Mouse (Mus musculus) embryonic facial prominence, embryonic 15.5 days (tissue): Measurements from ENCODE around the gene Ren1. TPM values are rescaled to one million over a fixed set of nuclear protein-coding genes. Genes with fewer than 3 reads are reported as not detected.

Source experiments
- ATAC-seq: fragments of 200-750 bp; cut with Nextera tagmentation; 2 replicates; pipeline ENCODE4 v1.8.0; 2017; ENCODE audit warnings: low read depth, moderate TSS enrichment; ENCODE audit not compliant: insufficient number of reproducible peaks, low FRiP score, low TSS enrichment
- H3K27ac ChIP-seq: fragments of 300-500 bp; sonication (generic); replicated peaks from 2 replicates; pipeline ENCODE4 v1.5.1; 2015; ENCODE audit warnings: mild to moderate bottlenecking, inconsistent platforms
- H3K27me3 ChIP-seq: fragments of 300-500 bp; sonication (generic); 2 replicates; pipeline ENCODE4 v1.6.1; 2015; ENCODE audit warnings: inconsistent platforms
- H3K36me3 ChIP-seq: fragments of 300-500 bp; sonication (generic); 2 replicates; pipeline ENCODE4 v1.6.1; 2015; ENCODE audit warnings: mild to moderate bottlenecking, inconsistent platforms
- H3K4me1 ChIP-seq: fragments of 300-500 bp; sonication (generic); 2 replicates; pipeline ENCODE4 v1.6.1; 2015; ENCODE audit warnings: inconsistent platforms
- H3K4me2 ChIP-seq: fragments of 300-500 bp; sonication (generic); replicated peaks from 2 replicates; pipeline ENCODE4 v1.6.1; 2015; ENCODE audit warnings: mild to moderate bottlenecking, inconsistent platforms
- H3K4me3 ChIP-seq: fragments of 300-500 bp; sonication (generic); replicated peaks from 2 replicates; pipeline ENCODE4 v1.5.1; 2015; ENCODE audit warnings: mild to moderate bottlenecking, inconsistent platforms
- H3K9ac ChIP-seq: fragments of 300-500 bp; sonication (generic); 2 replicates; pipeline ENCODE4 v1.6.1; 2015; ENCODE audit warnings: inconsistent platforms
- H3K9me3 ChIP-seq: fragments of 300-500 bp; sonication (generic); replicated peaks from 2 replicates; pipeline ENCODE4 v1.6.1; 2016; ENCODE audit warnings: inconsistent platforms
- WGBS: fragments of 180-500 bp; shearing (Covaris S2); methylation state at CpG from one replicate; pipeline ENCODE4 v1.1.7; 2015; 5-methylcytosine and 5-hydroxymethylcytosine counted together
- polyA plus RNA-seq: library from polyadenylated mRNA; unstranded; fragments of >200 nt; fragmentation: Nextera tagmentation; extraction: Ambion mirVana; gene quantifications from 2 replicates; pipeline ENCODE4 v1.2.1, GENCODE M21; 2015

The Ren1 gene
- polyA plus RNA-seq, 1 experiment from 2014 or later, result 0.16 TPM

- ATAC-seq, result no peak
- no peak overlapping the region for H3K4me2 ChIP-seq
- 87% methylated on average over 5 of the region's 5 CpGs for WGBS
These were observed 27.2 kb downstream of the Ren1 start for GRCm38 (mm10) chr1:133377547-133377946.

GRCm38 (mm10) chr1:133379254-133379985 lies 29.1 kb downstream of the Ren1 start:
- Histone ChIP-seq H3K4me2 (no peak overlapping the region), H3K9me3 (no peaks in the 10 kb centered on the region), H3K36me3 (no peaks in the 10 kb centered on the region), H3K9ac (no peak overlapping the region), H3K27me3 (no peaks in the 10 kb centered on the region), H3K27ac (0 out of 2 replicates have a peak overlapping the region, but pooled peaks have one; percentile 11), H3K4me3 (no peak overlapping the region), H3K4me1 (no peaks in the 10 kb centered on the region)
- no peak for ATAC-seq
- WGBS, result 61% methylated on average over 10 of the region's 10 CpGs

More at GRCm38 (mm10) chr1:133377547-133377946, 27.2 kb downstream of the Ren1 start:
- H3K4me1 ChIP-seq, result no peaks in the 10 kb centered on the region
- no peaks in the 10 kb centered on the region for H3K36me3 ChIP-seq
- H3K9me3 ChIP-seq, result no peaks in the 10 kb centered on the region
- H3K9ac ChIP-seq, result no peak overlapping the region
- H3K27ac ChIP-seq, result no peak overlapping the region
- H3K27me3 ChIP-seq, result no peaks in the 10 kb centered on the region
- no peak overlapping the region for H3K4me3 ChIP-seq

- H3K4me3 ChIP-seq, result no peak overlapping the region
- H3K4me2 ChIP-seq, result no peak overlapping the region
- WGBS, result 73% methylated on average over 3 of the region's 3 CpGs
- H3K36me3 ChIP-seq, result no peaks in the 10 kb centered on the region
- no peak overlapping the region for H3K9ac ChIP-seq
- H3K27me3 ChIP-seq, result no peaks in the 10 kb centered on the region
- no peaks in the 10 kb centered on the region for H3K4me1 ChIP-seq
- H3K9me3 ChIP-seq, result no peaks in the 10 kb centered on the region
- ATAC-seq, result no peak
- H3K27ac ChIP-seq, result 0 out of 2 replicates have a peak overlapping the region, but pooled peaks have one; percentile 11
These were observed 29.6 kb downstream of the Ren1 start for GRCm38 (mm10) chr1:133379986-133380320.

- no peak for ATAC-seq
- no peak overlapping the region for H3K9ac ChIP-seq
- no peaks in the 10 kb centered on the region for H3K27me3 ChIP-seq
- H3K4me1 ChIP-seq, result 0 out of 2 replicates have a peak, but pooled peaks cover 2% of the 10 kb centered on the region
- no peaks in the 10 kb centered on the region for H3K36me3 ChIP-seq
- H3K27ac ChIP-seq, result 0 out of 2 replicates have a peak overlapping the region, but pooled peaks have one; percentile 11
- H3K4me3 ChIP-seq, result no peak overlapping the region
- no peaks in the 10 kb centered on the region for H3K9me3 ChIP-seq
- 66% methylated on average over 14 of the region's 14 CpGs for WGBS
- H3K4me2 ChIP-seq, result no peak overlapping the region
These were observed 30.2 kb downstream of the Ren1 start for GRCm38 (mm10) chr1:133380347-133381065.

GRCm38 (mm10) chr1:133382008-133382407 lies 31.7 kb downstream of the Ren1 start:
- no peak for ATAC-seq
- no peak overlapping the region for H3K27ac ChIP-seq
- 0 out of 2 replicates have a peak, but pooled peaks cover 9% of the 10 kb centered on the region for H3K4me1 ChIP-seq
- H3K4me3 ChIP-seq, result no peak overlapping the region
- H3K4me2 ChIP-seq, result no peak overlapping the region
- no peaks in the 10 kb centered on the region for H3K27me3 ChIP-seq
- WGBS, result 6% methylated on average over 9 of the region's 9 CpGs
- no peak overlapping the region for H3K9ac ChIP-seq
- H3K36me3 ChIP-seq, result no peaks in the 10 kb centered on the region
- no peaks in the 10 kb centered on the region for H3K9me3 ChIP-seq

- Histone ChIP-seq H3K4me2 (no peak overlapping the region), H3K27ac (no peak overlapping the region), H3K9me3 (no peaks in the 10 kb centered on the region), H3K4me1 (0 out of 2 replicates have a peak, but pooled peaks cover 9% of the 10 kb centered on the region), H3K27me3 (no peaks in the 10 kb centered on the region), H3K4me3 (no peak overlapping the region), H3K9ac (no peak overlapping the region), H3K36me3 (no peaks in the 10 kb centered on the region)
- no peak for ATAC-seq
- WGBS, result 52% methylated on average over 12 of the region's 12 CpGs
These were observed 32.3 kb downstream of the Ren1 start for GRCm38 (mm10) chr1:133382552-133383155.

- no peak overlapping the region for H3K9ac ChIP-seq
- H3K27ac ChIP-seq, result no peak overlapping the region
- H3K4me1 ChIP-seq, result 0 out of 2 replicates have a peak, but pooled peaks cover 9% of the 10 kb centered on the region
- H3K9me3 ChIP-seq, result no peaks in the 10 kb centered on the region
- no peaks in the 10 kb centered on the region for H3K36me3 ChIP-seq
- H3K4me2 ChIP-seq, result no peak overlapping the region
- no peaks in the 10 kb centered on the region for H3K27me3 ChIP-seq
- ATAC-seq, result no peak
- WGBS, result 94% methylated on average over 14 of the region's 14 CpGs
- H3K4me3 ChIP-seq, result no peak overlapping the region
These were observed 33.0 kb downstream of the Ren1 start for GRCm38 (mm10) chr1:133383157-133383783.

GRCm38 (mm10) chr1:133385506-133385905 lies 35.2 kb downstream of the Ren1 start:
- 28% methylated on average over 9 of the region's 9 CpGs for WGBS
- Histone ChIP-seq H3K27ac (no peak overlapping the region), H3K4me2 (no peak overlapping the region), H3K36me3 (no peaks in the 10 kb centered on the region), H3K9ac (no peak overlapping the region), H3K27me3 (no peaks in the 10 kb centered on the region), H3K4me3 (0 out of 2 replicates have a peak overlapping the region, but pooled peaks have one; percentile 6), H3K9me3 (no peaks in the 10 kb centered on the region), H3K4me1 (0 out of 2 replicates have a peak, but pooled peaks cover 9% of the 10 kb centered on the region)
- no peak for ATAC-seq

GRCm38 (mm10) chr1:133386209-133386608 lies 35.9 kb downstream of the Ren1 start:
- Histone ChIP-seq H3K27ac (no peak overlapping the region), H3K4me1 (0 out of 2 replicates have a peak, but pooled peaks cover 9% of the 10 kb centered on the region), H3K4me3 (no peak overlapping the region), H3K9ac (no peak overlapping the region), H3K4me2 (no peak overlapping the region), H3K9me3 (no peaks in the 10 kb centered on the region), H3K36me3 (0 out of 2 replicates have a peak, but pooled peaks cover 5% of the 10 kb centered on the region), H3K27me3 (no peaks in the 10 kb centered on the region)
- WGBS, result 59% methylated on average over 11 of the region's 11 CpGs
- ATAC-seq, result no peak

- Histone ChIP-seq H3K9ac (no peak overlapping the region), H3K4me1 (0 out of 2 replicates have a peak, but pooled peaks cover 9% of the 10 kb centered on the region), H3K4me2 (no peak overlapping the region), H3K4me3 (no peak overlapping the region), H3K27me3 (no peaks in the 10 kb centered on the region), H3K36me3 (0 out of 2 replicates have a peak, but pooled peaks cover 10% of the 10 kb centered on the region), H3K9me3 (no peaks in the 10 kb centered on the region), H3K27ac (no peak overlapping the region)
- 68% methylated on average over 19 of the region's 19 CpGs for WGBS
- no peak for ATAC-seq
These were observed 37.4 kb downstream of the Ren1 start for GRCm38 (mm10) chr1:133387539-133388268.
